Mouse (Mus musculus): ENCODE measurements around the gene Hcar2. TPM values are rescaled to one million over a fixed set of nuclear protein-coding genes. Genes with fewer than 3 reads are reported as not detected.

The Hcar2 gene
- polyA plus RNA-seq, 1 experiment, result not detected

GRCm38 (mm10) chr5:123891669-123892068 lies 26.4 kb upstream of the Hcar2 start:
- TF ChIP-seq POLR2A (IDR thresholded peaks at IDR 0.05; ENCODE audit: low read depth, low read length) (no peak), CTCF (IDR thresholded peaks at IDR 0.05; ENCODE audit: borderline replicate concordance, insufficient read depth, low read length) (no peak)
- Histone ChIP-seq H3K27ac (ENCODE audit: insufficient read depth, low read length) (no peak overlapping the region), H3K4me1 (ENCODE audit: control insufficient read depth, insufficient read depth, low read length) (no peaks in the 10 kb centered on the region), H3K4me3 (ENCODE audit: insufficient read depth, low read length) (no peak overlapping the region)

- no peak overlapping the region for H3K4me3 ChIP-seq (ENCODE audit: insufficient read depth, low read length)
- no peak for TF ChIP-seq POLR2A (IDR thresholded peaks at IDR 0.05; ENCODE audit: low read depth, low read length)
- no peak for TF ChIP-seq CTCF (IDR thresholded peaks at IDR 0.05; ENCODE audit: borderline replicate concordance, insufficient read depth, low read length)
- H3K4me1 ChIP-seq (ENCODE audit: control insufficient read depth, insufficient read depth, low read length), result no peaks in the 10 kb centered on the region
- H3K27ac ChIP-seq (ENCODE audit: insufficient read depth, low read length), result no peak overlapping the region
Measured at GRCm38 (mm10) chr5:123890987-123891386, 25.7 kb upstream of the Hcar2 start.

- no peak overlapping the region for H3K27ac ChIP-seq (ENCODE audit: insufficient read depth, low read length)
- H3K4me3 ChIP-seq (ENCODE audit: insufficient read depth, low read length), result no peak overlapping the region
- no peaks in the 10 kb centered on the region for H3K4me1 ChIP-seq (ENCODE audit: control insufficient read depth, insufficient read depth, low read length)
- TF ChIP-seq POLR2A (IDR thresholded peaks at IDR 0.05; ENCODE audit: low read depth, low read length), result no peak
Measured at GRCm38 (mm10) chr5:123890312-123890711, 25.0 kb upstream of the Hcar2 start.

- TF ChIP-seq CTCF (IDR thresholded peaks at IDR 0.05; ENCODE audit: borderline replicate concordance, insufficient read depth, low read length), result no peak
- no peak for TF ChIP-seq POLR2A (IDR thresholded peaks at IDR 0.05; ENCODE audit: low read depth, low read length)
- no peak overlapping the region for H3K27ac ChIP-seq (ENCODE audit: insufficient read depth, low read length)
- no peaks in the 10 kb centered on the region for H3K4me1 ChIP-seq (ENCODE audit: control insufficient read depth, insufficient read depth, low read length)
- H3K4me3 ChIP-seq (ENCODE audit: insufficient read depth, low read length), result no peak overlapping the region
Measured at GRCm38 (mm10) chr5:123886365-123886764, 21.1 kb upstream of the Hcar2 start.

GRCm38 (mm10) chr5:123884332-123884731 lies 19.0 kb upstream of the Hcar2 start:
- Histone ChIP-seq H3K4me3 (ENCODE audit: insufficient read depth, low read length) (no peak overlapping the region), H3K4me1 (ENCODE audit: control insufficient read depth, insufficient read depth, low read length) (no peaks in the 10 kb centered on the region; the same call in 1 of the 2 replicates), H3K27ac (ENCODE audit: insufficient read depth, low read length) (no peak overlapping the region)
- TF ChIP-seq POLR2A (IDR thresholded peaks at IDR 0.05; ENCODE audit: low read depth, low read length), result no peak
- no peak for TF ChIP-seq CTCF (IDR thresholded peaks at IDR 0.05; ENCODE audit: borderline replicate concordance, insufficient read depth, low read length)

- TF ChIP-seq CTCF (IDR thresholded peaks at IDR 0.05; ENCODE audit: borderline replicate concordance, insufficient read depth, low read length) (no peak), POLR2A (IDR thresholded peaks at IDR 0.05; ENCODE audit: low read depth, low read length) (no peak)
- Histone ChIP-seq H3K4me1 (ENCODE audit: control insufficient read depth, insufficient read depth, low read length) (no peaks in the 10 kb centered on the region; the same call in 1 of the 2 replicates), H3K27ac (ENCODE audit: insufficient read depth, low read length) (no peak overlapping the region), H3K4me3 (ENCODE audit: insufficient read depth, low read length) (no peak overlapping the region)
Measured at GRCm38 (mm10) chr5:123883891-123884290, 18.6 kb upstream of the Hcar2 start.

- no peak for TF ChIP-seq POLR2A (IDR thresholded peaks at IDR 0.05; ENCODE audit: low read depth, low read length)
- no peak for TF ChIP-seq CTCF (IDR thresholded peaks at IDR 0.05; ENCODE audit: borderline replicate concordance, insufficient read depth, low read length)
- H3K4me3 ChIP-seq (ENCODE audit: insufficient read depth, low read length), result no peak overlapping the region
- H3K27ac ChIP-seq (ENCODE audit: insufficient read depth, low read length), result no peak overlapping the region
- H3K4me1 ChIP-seq (ENCODE audit: control insufficient read depth, insufficient read depth, low read length), result no peaks in the 10 kb centered on the region; the same call in 1 of the 2 replicates
Measured at GRCm38 (mm10) chr5:123880778-123881177, 15.5 kb upstream of the Hcar2 start.

GRCm38 (mm10) chr5:123879928-123880327 lies 14.6 kb upstream of the Hcar2 start, which contains the start of gene Hcar1:
Hcar1 (minus strand) TSS chr5:123880020.
- no peak within 1 kb of the TSS for H3K4me3 ChIP-seq (ENCODE audit: insufficient read depth, low read length)
- no peak within 1 kb of the TSS for H3K27ac ChIP-seq (ENCODE audit: insufficient read depth, low read length)
- H3K4me1 ChIP-seq (ENCODE audit: control insufficient read depth, insufficient read depth, low read length), result no peaks in the 10 kb centered on the region; the same call in 1 of the 2 replicates
- TF ChIP-seq CTCF (IDR thresholded peaks at IDR 0.05; ENCODE audit: borderline replicate concordance, insufficient read depth, low read length), result no peak
- TF ChIP-seq POLR2A (IDR thresholded peaks at IDR 0.05; ENCODE audit: low read depth, low read length), result no peak

GRCm38 (mm10) chr5:123878056-123878455 lies 12.8 kb upstream of the Hcar2 start:
- Histone ChIP-seq H3K27ac (ENCODE audit: insufficient read depth, low read length) (no peak overlapping the region), H3K4me1 (ENCODE audit: control insufficient read depth, insufficient read depth, low read length) (no peaks in the 10 kb centered on the region; the same call in 1 of the 2 replicates), H3K4me3 (ENCODE audit: insufficient read depth, low read length) (no peak overlapping the region)
- TF ChIP-seq POLR2A (IDR thresholded peaks at IDR 0.05; ENCODE audit: low read depth, low read length) (no peak), CTCF (IDR thresholded peaks at IDR 0.05; ENCODE audit: borderline replicate concordance, insufficient read depth, low read length) (no peak)

GRCm38 (mm10) chr5:123874177-123874576 lies 8.9 kb upstream of the Hcar2 start:
- no peak for TF ChIP-seq POLR2A (IDR thresholded peaks at IDR 0.05; ENCODE audit: low read depth, low read length)
- TF ChIP-seq CTCF (IDR thresholded peaks at IDR 0.05; ENCODE audit: borderline replicate concordance, insufficient read depth, low read length), result no peak
- Histone ChIP-seq H3K4me1 (ENCODE audit: control insufficient read depth, insufficient read depth, low read length) (no peaks in the 10 kb centered on the region), H3K27ac (ENCODE audit: insufficient read depth, low read length) (no peak overlapping the region), H3K4me3 (ENCODE audit: insufficient read depth, low read length) (no peak overlapping the region)

GRCm38 (mm10) chr5:123869615-123870014 lies 4.3 kb upstream of the Hcar2 start:
- TF ChIP-seq CTCF (IDR thresholded peaks at IDR 0.05; ENCODE audit: borderline replicate concordance, insufficient read depth, low read length) (no peak), POLR2A (IDR thresholded peaks at IDR 0.05; ENCODE audit: low read depth, low read length) (no peak)
- H3K4me3 ChIP-seq (ENCODE audit: insufficient read depth, low read length), result no peak overlapping the region
- H3K4me1 ChIP-seq (ENCODE audit: control insufficient read depth, insufficient read depth, low read length), result no peaks in the 10 kb centered on the region
- H3K27ac ChIP-seq (ENCODE audit: insufficient read depth, low read length), result no peak overlapping the region

All from embryonic fibroblast, embryonic 13.5 days (primary cell).